Mouse (Mus musculus): Measurements from ENCODE around the gene Rhox1. TPM values are rescaled to one million over a fixed set of nuclear protein-coding genes. Genes with fewer than 3 reads are reported as not detected.
A peak's percentile ranks its signal among the peaks of the same experiment; 100 is the strongest.
"Not testable (repeated sequence)": the region's sequence is repeated elsewhere in the genome, so short reads cannot be mapped to it uniquely, and the experiment has no call there.

The Rhox1 gene
- not detected in 2 replicates for polyA plus RNA-seq (2015; fragmentation: Nextera tagmentation; extraction: Ambion mirVana)

DNA sequence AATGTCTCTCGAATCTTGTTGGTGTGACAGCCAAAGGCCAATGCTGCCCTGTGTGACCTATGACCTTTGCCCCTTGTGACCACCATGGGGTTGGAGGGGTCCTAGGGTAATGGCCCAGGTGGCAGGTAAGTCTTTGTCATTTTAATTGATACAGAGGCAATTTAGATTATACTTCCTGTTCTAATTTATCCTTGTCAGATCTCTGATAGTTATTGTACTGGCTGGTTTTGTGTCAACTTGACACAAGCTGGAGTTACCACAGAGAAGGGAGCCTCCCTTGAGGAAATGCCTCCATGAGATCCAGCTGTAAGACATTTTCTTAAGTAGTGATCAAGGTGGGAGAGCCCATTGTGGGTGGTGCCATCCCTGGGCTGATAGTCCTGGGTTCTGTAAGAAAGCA, at the start of gene Rhox1:
Gene Rhox1, minus strand, starts transcription at position 101 of the 400 bp plus-strand sequence.
- H3K27me3 ChIP-seq: not testable (repeated sequence)
- 65% methylated on average over 1 of the region's 1 CpGs for WGBS

DNA sequence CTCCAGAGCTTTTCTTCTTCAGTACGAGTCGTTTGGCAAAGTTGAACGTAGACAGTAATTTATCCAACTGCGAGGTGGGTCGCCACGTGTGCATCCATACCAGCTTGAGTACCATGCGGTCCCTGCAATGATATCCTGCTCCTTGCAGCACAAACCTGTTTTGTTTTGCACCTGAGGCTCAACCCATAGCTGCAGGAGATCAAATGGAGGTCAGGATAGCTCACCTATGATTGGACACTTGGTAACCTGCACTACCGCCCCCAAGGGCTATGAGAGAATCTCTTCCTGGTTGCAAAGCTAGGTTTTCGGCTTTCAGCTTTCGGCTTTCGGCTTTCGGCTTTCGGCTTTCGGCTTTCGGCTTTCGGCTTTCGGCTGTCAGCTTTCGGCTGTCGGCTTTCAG, 43.0 kb upstream of the Rhox1 start, which contains the start of gene Rhox4a:
Gene Rhox4a, plus strand, starts transcription at position 301 of the 400 bp plus-strand sequence.
- WGBS: 92% methylated on average over 11 of the region's 19 CpGs
- H3K27me3 ChIP-seq; H3K27ac ChIP-seq; H3K4me2 ChIP-seq (replicated peaks); H3K4me1 ChIP-seq; H3K36me3 ChIP-seq; H3K4me3 ChIP-seq; ATAC-seq (ENCODE audit: low FRiP score, low read depth); H3K9ac ChIP-seq; H3K9me3 ChIP-seq: not testable (repeated sequence)

More for the DNA sequence above, at the start of gene Rhox1:
- not testable (repeated sequence) for H3K4me2 ChIP-seq (replicated peaks); H3K36me3 ChIP-seq; H3K27ac ChIP-seq; H3K4me3 ChIP-seq; H3K4me1 ChIP-seq; H3K9me3 ChIP-seq; H3K9ac ChIP-seq; ATAC-seq (ENCODE audit: low FRiP score, low read depth)

DNA sequence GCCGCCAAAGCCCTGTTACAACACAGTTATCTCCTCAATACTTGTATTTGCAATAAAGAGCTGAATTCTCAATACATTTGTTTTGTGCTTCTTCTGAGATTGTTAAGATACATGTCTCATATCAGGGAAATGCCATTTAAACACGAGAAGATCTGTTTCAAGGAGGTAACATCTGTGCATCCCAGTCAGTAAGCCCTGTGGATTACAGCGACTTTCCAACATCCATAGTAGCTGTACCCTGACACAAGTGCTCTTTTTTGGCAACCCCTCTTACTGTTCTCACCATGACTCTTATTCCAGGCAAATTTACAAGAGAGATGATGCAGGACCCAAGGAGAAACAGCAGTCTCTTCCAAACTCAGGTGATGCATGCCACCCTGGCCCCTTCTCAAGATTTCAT, 27.6 kb upstream of the Rhox1 start, which contains the start of gene Rhox3a:
Gene Rhox3a, plus strand, starts transcription at position 301 of the 400 bp plus-strand sequence.
- not testable (repeated sequence) for H3K9ac ChIP-seq; H3K4me1 ChIP-seq; ATAC-seq (ENCODE audit: low FRiP score, low read depth); H3K27me3 ChIP-seq; H3K4me2 ChIP-seq (replicated peaks); H3K27ac ChIP-seq; H3K36me3 ChIP-seq; H3K4me3 ChIP-seq; H3K9me3 ChIP-seq
- WGBS: 89% methylated on average over 1 of the region's 3 CpGs

DNA sequence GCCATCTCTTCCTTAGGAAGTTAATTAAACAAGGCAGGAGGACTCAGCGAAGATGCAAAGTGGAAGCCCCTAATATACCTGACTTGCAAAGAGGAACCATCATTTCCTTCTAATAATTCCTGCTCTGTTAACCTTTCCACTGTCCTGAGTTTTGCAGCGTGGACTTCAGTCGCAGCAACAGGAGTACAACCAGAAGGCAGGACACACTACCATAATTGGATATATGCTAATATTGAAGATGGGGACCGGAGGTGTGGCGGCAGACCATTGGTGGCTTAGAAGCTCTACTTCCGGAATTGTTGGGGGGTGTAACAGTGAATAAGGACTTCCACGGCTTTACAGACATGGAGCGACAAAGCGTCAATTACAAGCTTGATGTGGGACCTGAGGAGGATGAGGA, 22.6 kb upstream of the Rhox1 start, which contains the start of gene Rhox2a:
Gene Rhox2a, plus strand, starts transcription at position 301 of the 400 bp plus-strand sequence.
- 100% methylated on average over 2 of the region's 9 CpGs for WGBS

DNA sequence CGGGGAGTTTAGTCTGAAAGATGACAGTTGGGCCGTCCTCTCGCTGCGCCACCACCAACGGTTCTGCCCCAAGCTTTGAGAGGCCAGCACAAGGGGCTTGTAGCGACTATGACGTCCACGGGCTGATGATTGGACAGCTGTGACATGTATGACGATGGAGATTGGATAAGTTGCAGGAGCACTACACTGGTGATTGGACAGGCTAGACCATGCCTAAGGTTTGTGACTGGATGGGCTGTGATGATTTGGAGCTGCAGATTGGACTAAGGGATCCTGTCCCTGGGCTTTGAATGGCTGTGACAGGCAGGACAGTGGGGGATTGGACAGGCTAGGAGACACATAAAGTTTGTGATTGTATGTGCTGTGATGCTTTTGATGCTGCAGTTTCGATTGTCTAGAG, 11.1 kb downstream of the Rhox1 start, which contains the start of gene Gm9:
Gene Gm9, minus strand, starts transcription at position 101 of the 400 bp plus-strand sequence.
- no peak for ATAC-seq (ENCODE audit: low FRiP score, low read depth)
- Histone ChIP-seq H3K9ac (no peak within 1 kb of the TSS), H3K27me3 (no peaks in the 10 kb centered on the region), H3K9me3 (no peaks in the 10 kb centered on the region), H3K36me3 (no peaks in the 10 kb centered on the region), H3K4me3 (no peak within 1 kb of the TSS), H3K27ac (no peak within 1 kb of the TSS), H3K4me1 (no peaks in the 10 kb centered on the region), H3K4me2 (replicated peaks) (no peak within 1 kb of the TSS)
- 88% methylated on average over 10 of the region's 10 CpGs for WGBS

More for the DNA sequence above, 22.6 kb upstream of the Rhox1 start, which contains the start of gene Rhox2a:
- not testable (repeated sequence) for H3K4me1 ChIP-seq; H3K4me2 ChIP-seq (replicated peaks); H3K27me3 ChIP-seq; H3K36me3 ChIP-seq; H3K4me3 ChIP-seq; H3K27ac ChIP-seq; H3K9ac ChIP-seq; H3K9me3 ChIP-seq; ATAC-seq (ENCODE audit: low FRiP score, low read depth)

DNA sequence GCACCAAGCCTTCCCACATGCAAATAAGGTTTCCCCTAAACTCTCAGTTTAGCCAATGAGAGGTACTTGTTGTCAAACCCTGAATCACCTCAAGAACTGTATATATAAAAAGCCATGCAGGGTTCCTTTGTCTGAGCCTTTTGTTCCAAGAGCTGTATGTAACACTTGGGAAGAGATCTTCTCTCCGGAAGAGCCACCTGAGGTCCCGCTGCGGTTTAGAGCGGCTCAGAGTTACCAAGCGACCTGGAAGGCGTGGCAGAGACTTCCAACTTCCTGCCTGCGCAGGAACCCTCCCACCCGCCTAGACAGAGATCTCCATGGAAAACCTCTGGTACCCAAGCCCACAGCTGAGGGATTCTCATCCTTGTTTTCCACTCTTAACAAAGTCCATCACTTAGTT, 23.4 kb downstream of the Rhox1 start:
- ATAC-seq (ENCODE audit: low FRiP score, low read depth): no peak
- H3K4me3 ChIP-seq: no peak overlapping the region
- no peak overlapping the region for H3K27ac ChIP-seq
- H3K9ac ChIP-seq: no peak overlapping the region
- H3K27me3 ChIP-seq: no peaks in the 10 kb centered on the region
- H3K4me2 ChIP-seq (replicated peaks): no peak overlapping the region
- H3K9me3 ChIP-seq: no peaks in the 10 kb centered on the region
- H3K4me1 ChIP-seq: no peaks in the 10 kb centered on the region
- no peaks in the 10 kb centered on the region for H3K36me3 ChIP-seq
- 66% methylated on average over 8 of the region's 8 CpGs for WGBS

DNA sequence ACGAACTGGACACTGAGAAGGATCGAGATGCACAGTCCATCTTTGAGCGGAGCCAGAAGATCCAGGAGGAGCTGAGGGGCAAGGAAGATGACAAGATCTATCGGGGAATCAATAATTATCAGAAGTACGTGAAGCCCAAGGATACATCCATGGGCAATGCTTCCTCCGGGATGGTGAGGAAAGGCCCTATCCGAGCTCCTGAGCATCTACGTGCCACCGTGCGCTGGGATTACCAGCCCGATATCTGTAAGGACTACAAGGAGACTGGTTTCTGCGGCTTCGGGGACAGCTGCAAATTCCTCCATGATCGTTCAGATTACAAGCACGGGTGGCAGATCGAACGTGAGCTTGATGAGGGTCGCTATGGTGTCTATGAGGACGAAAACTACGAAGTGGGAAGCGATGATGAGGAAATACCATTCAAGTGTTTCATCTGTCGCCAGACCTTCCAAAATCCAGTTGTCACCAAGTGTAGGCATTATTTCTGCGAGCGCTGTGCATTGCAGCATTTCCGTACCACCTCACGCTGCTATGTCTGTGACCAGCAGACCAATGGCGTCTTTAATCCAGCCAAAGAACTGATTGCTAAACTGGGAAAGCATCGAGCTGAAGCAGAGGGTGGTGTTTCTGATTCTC, 30.2 kb downstream of the Rhox1 start:
- 22% methylated on average over 28 of the region's 28 CpGs for WGBS
- ATAC-seq (ENCODE audit: low FRiP score, low read depth): no peak
- H3K27ac ChIP-seq: no peak overlapping the region

DNA sequence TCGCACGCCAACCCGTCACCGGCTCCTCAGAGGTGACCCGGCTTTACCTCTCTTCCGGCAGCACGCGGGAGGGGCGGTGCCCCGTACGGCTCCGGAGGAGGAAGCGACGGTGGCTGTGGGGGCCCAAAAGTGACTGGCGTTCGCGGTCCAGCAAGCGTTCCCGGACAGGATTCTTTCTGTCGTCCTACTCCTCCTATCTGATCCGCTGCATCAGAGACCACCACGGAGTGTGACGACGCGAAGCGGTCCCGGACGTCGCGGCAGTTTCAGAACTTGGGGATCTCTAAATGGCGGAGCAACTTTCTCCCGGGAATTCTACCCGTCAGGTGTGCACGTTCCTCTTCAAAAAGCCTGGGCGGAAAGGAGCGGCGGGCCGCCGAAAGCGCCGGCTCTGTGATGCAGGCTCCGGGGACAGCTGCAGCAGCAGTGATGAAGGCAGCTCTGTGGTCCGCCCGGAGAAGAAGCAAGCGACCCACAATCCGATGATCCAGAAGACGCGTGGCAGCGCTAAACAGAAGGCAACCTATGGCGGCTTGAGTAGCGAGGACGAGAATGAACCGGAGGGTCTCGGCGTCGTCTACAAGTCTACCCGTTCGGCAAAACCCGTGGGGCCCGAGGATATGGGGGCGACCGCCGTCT, 30.8 kb downstream of the Rhox1 start, which contains the start of the genes Ndufa1 and Rnf113a1:
Gene Ndufa1, minus strand, starts transcription at position 59 of the 639 bp plus-strand sequence.
Gene Rnf113a1, plus strand, starts transcription at position 141 of the 639 bp plus-strand sequence.
- Histone ChIP-seq H3K4me3 (peak within 1 kb of the TSS; percentile 56), H3K9me3 (no peaks in the 10 kb centered on the region), H3K27me3 (no peaks in the 10 kb centered on the region), H3K36me3 (no peaks in the 10 kb centered on the region), H3K27ac (peak within 1 kb of the TSS; percentile 22; the same call in 1 of the 2 replicates), H3K4me1 (no peaks in the 10 kb centered on the region), H3K4me2 (replicated peaks) (peak within 1 kb of the TSS; percentile 67), H3K9ac (peak within 1 kb of the TSS; percentile 62)
- 15% methylated on average over 60 of the region's 63 CpGs for WGBS
- ATAC-seq (ENCODE audit: low FRiP score, low read depth): peak; percentile 92

More for the DNA sequence above, 30.2 kb downstream of the Rhox1 start:
- Histone ChIP-seq H3K36me3 (no peaks in the 10 kb centered on the region), H3K27me3 (no peaks in the 10 kb centered on the region), H3K4me3 (peak overlapping the region; percentile 56), H3K9me3 (no peaks in the 10 kb centered on the region), H3K9ac (peak overlapping the region; percentile 62), H3K4me2 (replicated peaks) (peak overlapping the region; percentile 67), H3K4me1 (no peaks in the 10 kb centered on the region)

DNA sequence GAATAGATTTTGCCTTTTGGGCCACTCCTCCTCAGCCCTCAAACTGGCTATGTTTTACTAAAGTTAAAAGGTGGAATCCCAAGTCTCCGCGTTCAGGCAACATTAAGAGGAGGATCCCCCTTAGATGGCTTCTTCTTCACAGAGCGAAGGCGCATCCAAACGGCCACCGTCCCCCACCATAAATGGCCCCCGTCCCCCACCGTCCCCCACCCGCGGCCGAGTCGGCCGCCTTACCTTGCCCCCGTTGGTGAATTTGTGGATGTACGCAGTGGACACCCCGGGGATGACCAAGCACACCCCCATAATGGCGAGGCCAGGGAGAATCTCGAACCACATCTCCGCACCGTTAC, 31.3 kb downstream of the Rhox1 start:
- H3K36me3 ChIP-seq: no peaks in the 10 kb centered on the region
- H3K4me2 ChIP-seq (replicated peaks): peak overlapping the region; percentile 67
- H3K27ac ChIP-seq: no peak overlapping the region
- no peaks in the 10 kb centered on the region for H3K4me1 ChIP-seq
- H3K9me3 ChIP-seq: no peaks in the 10 kb centered on the region
- WGBS: 15% methylated on average over 20 of the region's 20 CpGs
- H3K9ac ChIP-seq: peak overlapping the region; percentile 62
- no peaks in the 10 kb centered on the region for H3K27me3 ChIP-seq
- H3K4me3 ChIP-seq: peak overlapping the region; percentile 56
- 0 out of 2 replicates have a peak, but pooled peaks have one; percentile 9 for ATAC-seq (ENCODE audit: low FRiP score, low read depth)

DNA sequence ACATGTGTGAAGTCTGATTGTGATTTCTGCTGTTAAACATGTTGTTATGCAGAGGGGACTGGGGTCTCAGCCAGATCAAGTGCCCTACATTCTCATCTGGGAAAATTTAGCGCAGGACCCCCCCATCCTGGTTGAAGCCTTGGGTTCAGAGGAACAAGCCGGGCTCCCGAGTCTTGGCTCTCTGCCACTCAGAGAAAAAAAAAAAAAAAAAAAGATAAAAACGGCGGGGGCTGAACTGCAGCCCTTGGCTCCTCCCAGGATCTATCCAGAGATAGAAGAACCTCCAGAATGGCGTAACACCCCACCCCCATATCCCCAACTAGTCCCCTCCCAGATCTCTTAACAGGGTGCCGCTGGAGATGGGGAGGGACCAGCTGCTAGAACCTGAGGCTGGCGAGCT, 37.7 kb downstream of the Rhox1 start:
- not testable (repeated sequence) for H3K4me2 ChIP-seq (replicated peaks); ATAC-seq (ENCODE audit: low FRiP score, low read depth); H3K27ac ChIP-seq; H3K36me3 ChIP-seq; H3K4me3 ChIP-seq; H3K4me1 ChIP-seq; H3K27me3 ChIP-seq; H3K9me3 ChIP-seq; H3K9ac ChIP-seq
- WGBS: 73% methylated on average over 8 of the region's 8 CpGs

DNA sequence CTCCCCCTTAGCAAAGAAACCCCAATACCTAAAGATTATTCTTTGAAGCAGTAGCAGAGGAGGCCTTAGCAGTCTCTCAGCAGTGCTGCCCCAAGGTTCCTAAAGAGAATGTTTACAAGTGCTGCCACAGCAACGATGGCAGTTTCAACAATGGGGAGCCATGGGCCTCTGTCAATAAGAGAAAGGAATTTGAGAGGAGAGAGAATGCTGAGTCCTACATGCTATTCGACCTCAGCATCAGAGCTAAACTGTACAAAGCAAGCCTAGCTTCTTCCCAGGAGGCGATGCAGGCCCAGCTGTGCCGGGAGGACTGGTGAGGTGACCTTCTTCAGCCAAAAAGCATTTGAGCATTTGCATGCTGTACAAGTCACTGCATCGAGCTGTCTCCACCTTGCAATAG, 53.3 kb downstream of the Rhox1 start, which contains the start of gene Akap14:
Gene Akap14, minus strand, starts transcription at position 101 of the 400 bp plus-strand sequence.
- 69% methylated on average over 5 of the region's 5 CpGs for WGBS
- H3K36me3 ChIP-seq: no peaks in the 10 kb centered on the region
- H3K4me1 ChIP-seq: no peaks in the 10 kb centered on the region
- H3K27me3 ChIP-seq: no peaks in the 10 kb centered on the region
- H3K4me3 ChIP-seq: no peak within 1 kb of the TSS
- no peak for ATAC-seq (ENCODE audit: low FRiP score, low read depth)
- H3K27ac ChIP-seq: no peak within 1 kb of the TSS
- H3K9ac ChIP-seq: no peak within 1 kb of the TSS
- H3K9me3 ChIP-seq: no peaks in the 10 kb centered on the region
- no peak within 1 kb of the TSS for H3K4me2 ChIP-seq (replicated peaks)

DNA sequence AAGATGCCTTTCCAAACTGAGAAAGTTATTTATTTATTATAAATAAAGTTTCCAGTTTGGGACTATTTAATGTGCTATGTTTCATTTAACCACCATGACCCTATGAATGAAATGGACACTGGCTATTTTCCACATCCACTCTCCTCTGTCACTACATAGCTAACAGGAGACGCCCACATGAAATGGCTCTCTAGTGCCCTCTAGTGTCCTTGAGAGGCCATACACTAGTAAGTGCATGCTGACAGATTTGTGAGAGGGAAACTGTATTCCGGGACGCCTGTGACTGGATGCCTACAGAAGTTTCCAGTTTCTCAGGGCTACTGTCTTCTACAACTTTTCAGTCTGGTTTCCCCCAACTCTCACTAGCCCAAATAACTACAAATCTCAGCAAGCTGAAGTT, 55.0 kb downstream of the Rhox1 start:
- no peak overlapping the region for H3K4me3 ChIP-seq
- H3K4me1 ChIP-seq: no peaks in the 10 kb centered on the region
- no peaks in the 10 kb centered on the region for H3K9me3 ChIP-seq
- 35% methylated on average over 3 of the region's 3 CpGs for WGBS
- no peaks in the 10 kb centered on the region for H3K36me3 ChIP-seq
- no peaks in the 10 kb centered on the region for H3K27me3 ChIP-seq
- H3K4me2 ChIP-seq (replicated peaks): no peak overlapping the region
- H3K27ac ChIP-seq: no peak overlapping the region
- ATAC-seq (ENCODE audit: low FRiP score, low read depth): no peak
- H3K9ac ChIP-seq: no peak overlapping the region
